Mouse (Mus musculus): ENCODE results near the gene Trim44. TPM values are rescaled to one million over a fixed set of nuclear protein-coding genes. Genes with fewer than 3 reads are reported as not detected.

Trim44 gene
- total and polyA plus RNA-seq, 2 experiments from 2014 or later: 41.2 to 116 TPM

- H3K9ac ChIP-seq: no peak overlapping the region
- H3K9me3 ChIP-seq (ENCODE audit: low read length): no peaks in the 10 kb centered on the region
- no peaks in the 10 kb centered on the region for H3K36me3 ChIP-seq (ENCODE audit: insufficient read depth)
- DNase-seq (no peak), ATAC-seq (no peak)
- H3K4me3 ChIP-seq (ENCODE audit: low read depth, low read length): no peak overlapping the region
- no peak overlapping the region for H3K27ac ChIP-seq (ENCODE audit: low read depth, low read length)
- 75% methylated on average over 5 of the region's 5 CpGs for WGBS
- H3K4me1 ChIP-seq (ENCODE audit: insufficient read depth): peaks cover 13% of the 10 kb centered on the region
- no peak for TF ChIP-seq CTCF (IDR thresholded peaks at IDR 0.05; ENCODE audit: low read depth)
- no peak overlapping the region for H3K4me2 ChIP-seq (ENCODE audit: low read depth)
- no peaks in the 10 kb centered on the region for H3K27me3 ChIP-seq (ENCODE audit: insufficient read depth, low read length)
Observed at GRCm38 (mm10) chr2:102403982-102404381, 3.6 kb downstream of the Trim44 start.

GRCm38 (mm10) chr2:102403306-102403705 lies 4.3 kb downstream of the Trim44 start:
- 88% methylated on average over 4 of the region's 4 CpGs for WGBS
- DNase-seq (no peak), ATAC-seq (no peak)
- TF ChIP-seq CTCF (IDR thresholded peaks at IDR 0.05; ENCODE audit: low read depth): no peak
- Histone ChIP-seq H3K9me3 (ENCODE audit: low read length) (no peaks in the 10 kb centered on the region), H3K4me2 (ENCODE audit: low read depth) (no peak overlapping the region), H3K27me3 (ENCODE audit: insufficient read depth, low read length) (no peaks in the 10 kb centered on the region), H3K4me3 (ENCODE audit: low read depth, low read length) (no peak overlapping the region), H3K4me1 (ENCODE audit: insufficient read depth) (peaks cover 17% of the 10 kb centered on the region), H3K27ac (ENCODE audit: low read depth, low read length) (no peak overlapping the region), H3K9ac (no peak overlapping the region), H3K36me3 (ENCODE audit: insufficient read depth) (no peaks in the 10 kb centered on the region)

DNA sequence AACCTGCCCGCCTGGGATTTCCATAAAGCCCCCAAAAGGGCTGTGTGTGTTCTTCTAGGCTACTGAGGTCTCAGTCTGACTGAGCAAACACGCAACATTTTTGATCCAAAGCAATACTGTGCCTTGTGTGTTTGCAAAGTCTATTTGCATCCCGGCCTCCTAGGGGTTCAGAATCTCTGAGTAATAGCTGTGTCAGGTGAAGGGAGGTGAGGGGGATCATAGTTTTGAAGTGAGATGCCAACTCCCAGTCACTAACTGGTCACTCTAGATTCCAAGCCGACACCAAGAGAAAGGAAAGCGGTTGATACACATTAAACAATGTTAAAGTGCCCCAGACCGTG lies 6.3 kb downstream of the Trim44 start:
- no peak for DNase-seq
- no peak for ATAC-seq
- Histone ChIP-seq H3K4me2 (ENCODE audit: low read depth) (peak overlapping the region; percentile 72), H3K9ac (peak overlapping the region; percentile 80), H3K9me3 (ENCODE audit: low read length) (no peaks in the 10 kb centered on the region), H3K27me3 (ENCODE audit: insufficient read depth, low read length) (no peaks in the 10 kb centered on the region), H3K27ac (ENCODE audit: low read depth, low read length) (peak overlapping the region; percentile 96), H3K4me1 (ENCODE audit: insufficient read depth) (peaks cover 25% of the 10 kb centered on the region), H3K4me3 (ENCODE audit: low read depth, low read length) (peak overlapping the region; percentile 70), H3K36me3 (ENCODE audit: insufficient read depth) (no peaks in the 10 kb centered on the region)
- TF ChIP-seq CTCF (IDR thresholded peaks at IDR 0.05; ENCODE audit: low read depth): no peak
- WGBS: 16% methylated on average over 6 of the region's 6 CpGs

DNA sequence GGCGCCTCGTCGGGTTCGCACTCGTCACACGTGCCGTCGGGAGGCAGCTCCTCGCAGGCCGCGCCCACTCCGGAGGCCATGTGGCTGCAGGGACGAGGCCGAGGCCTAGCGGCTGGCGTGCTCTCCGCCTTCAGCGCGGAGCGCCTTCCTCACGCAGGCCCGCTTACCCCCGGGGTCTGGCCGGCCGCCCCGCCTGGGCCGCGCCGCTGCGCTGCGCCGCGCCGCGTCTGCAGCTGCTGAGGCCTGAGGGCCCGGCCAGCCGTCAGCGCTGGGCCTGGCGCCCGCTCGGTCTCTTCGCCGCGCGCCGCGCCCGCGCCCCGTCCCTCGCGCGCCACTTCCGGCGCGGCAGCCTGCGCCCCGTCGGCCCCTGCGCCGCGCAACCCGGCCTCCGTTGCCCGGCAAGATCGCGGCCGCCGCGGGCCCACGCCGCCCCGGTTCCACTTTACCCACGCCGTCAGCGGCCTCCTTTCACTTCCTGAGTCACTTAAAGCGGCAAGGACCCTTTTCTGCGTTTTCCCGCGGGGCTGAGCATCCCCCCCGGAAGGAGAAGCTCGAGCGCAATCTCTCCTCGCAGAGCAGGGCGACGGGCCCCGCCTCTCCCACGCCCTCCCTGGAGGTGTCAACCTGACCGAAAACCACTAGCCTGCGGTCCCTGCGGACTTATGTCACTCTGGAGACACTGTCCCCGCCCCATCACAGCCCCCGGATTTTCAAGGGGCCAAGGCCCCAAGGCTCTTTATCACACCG lies 6.8 kb downstream of the Trim44 start:
- Histone ChIP-seq H3K27me3 (ENCODE audit: insufficient read depth, low read length) (no peaks in the 10 kb centered on the region), H3K9me3 (ENCODE audit: low read length) (no peaks in the 10 kb centered on the region), H3K36me3 (ENCODE audit: insufficient read depth) (no peaks in the 10 kb centered on the region), H3K9ac (peak overlapping the region; percentile 80), H3K4me2 (ENCODE audit: low read depth) (peak overlapping the region; percentile 72), H3K4me3 (ENCODE audit: low read depth, low read length) (peak overlapping the region; percentile 70), H3K27ac (ENCODE audit: low read depth, low read length) (peak overlapping the region; percentile 96), H3K4me1 (ENCODE audit: insufficient read depth) (peaks cover 25% of the 10 kb centered on the region)
- DNase-seq (peak; percentile 91), ATAC-seq (peak; percentile 94)
- WGBS: 2% methylated on average over 88 of the region's 94 CpGs
- TF ChIP-seq CTCF (IDR thresholded peaks at IDR 0.05; ENCODE audit: low read depth): no peak

- DNase-seq: peak; percentile 17
- Histone ChIP-seq H3K4me1 (ENCODE audit: insufficient read depth) (peaks cover 25% of the 10 kb centered on the region), H3K27me3 (ENCODE audit: insufficient read depth, low read length) (no peaks in the 10 kb centered on the region), H3K9ac (peak overlapping the region; percentile 80), H3K36me3 (ENCODE audit: insufficient read depth) (no peaks in the 10 kb centered on the region), H3K4me2 (ENCODE audit: low read depth) (peak overlapping the region; percentile 72), H3K4me3 (ENCODE audit: low read depth, low read length) (peak overlapping the region; percentile 70), H3K9me3 (ENCODE audit: low read length) (no peaks in the 10 kb centered on the region), H3K27ac (ENCODE audit: low read depth, low read length) (peak overlapping the region; percentile 96)
- WGBS: 39% methylated on average over 48 of the region's 48 CpGs
- ATAC-seq: no peak
- TF ChIP-seq CTCF (IDR thresholded peaks at IDR 0.05; ENCODE audit: low read depth): no peak; the same call in 1 of the 2 replicates
Observed at GRCm38 (mm10) chr2:102399864-102400604, 7.6 kb downstream of the Trim44 start.

DNA sequence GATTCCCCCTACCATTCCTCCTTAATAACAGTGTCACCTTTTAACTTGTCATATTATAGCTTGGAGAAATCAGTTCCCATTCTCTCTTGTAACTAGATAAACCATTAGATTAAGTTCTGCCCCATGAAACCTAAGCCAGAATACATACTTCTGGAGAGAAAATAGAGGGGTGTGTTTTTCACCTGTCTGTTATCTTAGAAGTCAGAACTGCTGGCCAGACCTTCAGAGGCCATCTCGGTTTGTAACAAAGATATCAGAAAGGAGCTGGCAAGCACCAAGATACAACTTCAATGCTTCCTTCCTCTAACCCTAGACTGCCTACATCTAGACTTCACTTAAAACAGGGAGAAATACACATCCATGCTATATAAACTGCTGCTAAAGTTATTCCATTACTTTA lies 11.1 kb downstream of the Trim44 start:
- Histone ChIP-seq H3K4me3 (ENCODE audit: low read depth, low read length) (no peak overlapping the region), H3K4me1 (ENCODE audit: insufficient read depth) (peaks cover 25% of the 10 kb centered on the region), H3K36me3 (ENCODE audit: insufficient read depth) (no peaks in the 10 kb centered on the region), H3K27ac (ENCODE audit: low read depth, low read length) (no peak overlapping the region), H3K9me3 (ENCODE audit: low read length) (no peaks in the 10 kb centered on the region), H3K27me3 (ENCODE audit: insufficient read depth, low read length) (no peaks in the 10 kb centered on the region), H3K4me2 (ENCODE audit: low read depth) (no peak overlapping the region), H3K9ac (no peak overlapping the region)
- TF ChIP-seq CTCF (IDR thresholded peaks at IDR 0.05; ENCODE audit: low read depth): no peak
- ATAC-seq: no peak
- DNase-seq: no peak
- WGBS: 90% methylated on average over 1 of the region's 1 CpGs

GRCm38 (mm10) chr2:102393457-102393856 lies 14.2 kb downstream of the Trim44 start:
- H3K4me3 ChIP-seq (ENCODE audit: low read depth, low read length): no peak overlapping the region
- DNase-seq: no peak
- no peaks in the 10 kb centered on the region for H3K9me3 ChIP-seq (ENCODE audit: low read length)
- peaks cover 10% of the 10 kb centered on the region; the same call in 1 of the 2 replicates for H3K4me1 ChIP-seq (ENCODE audit: insufficient read depth)
- no peak for ATAC-seq
- no peak overlapping the region for H3K27ac ChIP-seq (ENCODE audit: low read depth, low read length)
- H3K36me3 ChIP-seq (ENCODE audit: insufficient read depth): no peaks in the 10 kb centered on the region
- no peak for TF ChIP-seq CTCF (IDR thresholded peaks at IDR 0.05; ENCODE audit: low read depth)
- 87% methylated on average over 1 of the region's 1 CpGs for WGBS
- no peak overlapping the region for H3K4me2 ChIP-seq (ENCODE audit: low read depth)
- no peak overlapping the region for H3K9ac ChIP-seq
- H3K27me3 ChIP-seq (ENCODE audit: insufficient read depth, low read length): no peaks in the 10 kb centered on the region
